Mouse (Mus musculus) embryonic facial prominence, embryonic 13.5 days (tissue): ENCODE measurements around the gene Asb13. TPM values are rescaled to one million over a fixed set of nuclear protein-coding genes. Genes with fewer than 3 reads are reported as not detected.

ENCODE experiments used
- ATAC-seq: fragments of 200-750 bp; cut with Nextera tagmentation; 2 replicates; pipeline ENCODE4 v1.8.0; 2017; ENCODE audit warnings: low read depth; ENCODE audit not compliant: insufficient number of reproducible peaks, insufficient read depth, low FRiP score, low TSS enrichment
- H3K27ac ChIP-seq: fragments of 300-500 bp; sonication (generic); 2 replicates; pipeline ENCODE4 v1.5.1; 2015; ENCODE audit warnings: moderate library complexity, mild to moderate bottlenecking, inconsistent platforms
- H3K27me3 ChIP-seq: fragments of 300-500 bp; sonication (generic); 2 replicates; pipeline ENCODE4 v1.6.1; 2015; ENCODE audit warnings: mild to moderate bottlenecking, inconsistent platforms
- H3K36me3 ChIP-seq: fragments of 300-500 bp; sonication (generic); 2 replicates; pipeline ENCODE4 v1.6.1; 2015; ENCODE audit warnings: mild to moderate bottlenecking, inconsistent platforms
- H3K4me1 ChIP-seq: fragments of 300-500 bp; sonication (generic); 2 replicates; pipeline ENCODE4 v1.6.1; 2015; ENCODE audit warnings: inconsistent platforms
- H3K4me2 ChIP-seq: fragments of 300-500 bp; sonication (generic); 2 replicates; pipeline ENCODE4 v1.6.1; 2015; ENCODE audit warnings: moderate library complexity, mild to moderate bottlenecking, inconsistent platforms
- H3K4me3 ChIP-seq: fragments of 300-500 bp; sonication (generic); 2 replicates; pipeline ENCODE4 v1.5.1; 2015; ENCODE audit warnings: mild to moderate bottlenecking, inconsistent platforms
- H3K9ac ChIP-seq: fragments of 300-500 bp; sonication (generic); 2 replicates; pipeline ENCODE4 v1.6.1; 2015; ENCODE audit warnings: mild to moderate bottlenecking, inconsistent platforms
- H3K9me3 ChIP-seq: fragments of 300-500 bp; sonication (generic); 2 replicates; pipeline ENCODE4 v1.6.1; 2016; ENCODE audit warnings: inconsistent platforms
- WGBS: fragments of 180-500 bp; shearing (Covaris S2); methylation state at CpG from one replicate; pipeline ENCODE4 v1.1.7; 2015; ENCODE audit warnings: mixed read lengths; 5-methylcytosine and 5-hydroxymethylcytosine counted together
- polyA plus RNA-seq: library from polyadenylated mRNA; unstranded; fragments of >200 nt; fragmentation: Nextera tagmentation; extraction: Ambion mirVana; gene quantifications from 2 replicates; pipeline ENCODE4 v1.2.1, GENCODE M21; 2015

Asb13 gene
- polyA plus RNA-seq, 1 experiment from 2014 or later: 9.5 TPM

DNA sequence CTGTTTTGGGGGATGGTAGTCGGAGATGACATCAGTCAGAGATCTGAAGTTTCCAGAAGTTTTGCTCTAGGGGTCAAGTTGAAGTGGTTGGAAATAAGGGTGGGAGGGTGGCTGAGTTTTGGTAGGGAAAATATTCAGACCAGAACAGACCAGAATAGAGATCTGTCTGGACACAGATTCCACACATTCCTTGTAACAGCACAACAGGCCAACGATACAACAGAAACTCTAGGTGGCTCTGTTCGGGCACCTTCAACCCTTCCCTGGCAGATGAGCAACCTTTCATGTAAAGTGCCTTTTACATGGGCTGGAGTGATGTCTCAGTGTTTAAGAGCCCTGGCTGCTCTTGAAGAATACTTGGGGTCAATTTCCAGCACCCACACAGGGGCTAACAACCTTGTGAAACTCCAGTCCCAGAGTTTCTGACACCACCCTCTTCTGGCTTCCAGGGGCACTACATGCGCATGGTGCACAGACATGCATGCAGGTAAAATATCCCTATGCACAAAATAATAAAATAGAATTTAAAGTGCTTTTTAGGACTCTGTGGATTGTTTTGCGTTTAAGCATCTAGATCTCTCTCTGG is 33.5 kb downstream of the Asb13 start:
- ATAC-seq: no peak
- Histone ChIP-seq H3K27ac (no peak overlapping the region), H3K36me3 (no peaks in the 10 kb centered on the region), H3K4me1 (peaks cover 28% of the 10 kb centered on the region), H3K9me3 (no peaks in the 10 kb centered on the region), H3K27me3 (no peaks in the 10 kb centered on the region), H3K4me2 (no peak overlapping the region), H3K9ac (no peak overlapping the region), H3K4me3 (no peak overlapping the region)
- WGBS: 79% methylated on average over 5 of the region's 5 CpGs

GRCm38 (mm10) chr13:3668068-3668467 is 34.2 kb downstream of the Asb13 start:
- no peak overlapping the region for H3K4me2 ChIP-seq
- 94% methylated on average over 3 of the region's 3 CpGs for WGBS
- no peaks in the 10 kb centered on the region for H3K36me3 ChIP-seq
- H3K27me3 ChIP-seq: no peaks in the 10 kb centered on the region
- no peak overlapping the region for H3K9ac ChIP-seq
- no peaks in the 10 kb centered on the region for H3K9me3 ChIP-seq
- no peak overlapping the region for H3K4me3 ChIP-seq
- ATAC-seq: no peak
- H3K27ac ChIP-seq: no peak overlapping the region
- peaks cover 28% of the 10 kb centered on the region for H3K4me1 ChIP-seq

DNA sequence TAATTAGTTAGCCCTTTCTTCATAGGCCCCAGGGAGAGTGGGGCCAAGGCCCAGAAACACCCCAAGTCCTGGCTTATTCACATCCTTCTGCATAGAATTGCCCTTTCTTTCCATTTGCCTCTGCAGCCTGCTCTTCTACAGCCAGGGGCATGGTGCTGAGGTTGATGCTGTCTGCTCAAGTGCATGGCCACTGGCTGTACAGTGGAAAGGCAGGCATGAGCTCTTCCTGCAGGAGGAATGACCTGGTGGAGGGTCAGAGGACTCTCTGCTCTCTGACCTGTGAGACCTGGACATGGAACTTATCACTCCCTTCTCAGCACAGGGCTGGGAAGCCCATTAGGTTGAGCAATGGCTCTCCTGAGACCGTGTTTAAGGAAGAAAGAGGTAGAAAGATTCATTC is 35.8 kb downstream of the Asb13 start:
- H3K27me3 ChIP-seq: no peaks in the 10 kb centered on the region
- no peaks in the 10 kb centered on the region for H3K36me3 ChIP-seq
- peaks cover 34% of the 10 kb centered on the region for H3K4me1 ChIP-seq
- no peak overlapping the region for H3K9ac ChIP-seq
- no peak overlapping the region for H3K4me3 ChIP-seq
- peak overlapping the region; percentile 82 for H3K27ac ChIP-seq
- no peak overlapping the region for H3K4me2 ChIP-seq
- H3K9me3 ChIP-seq: no peaks in the 10 kb centered on the region
- 55% methylated on average over 1 of the region's 1 CpGs for WGBS
- ATAC-seq: 0 out of 2 replicates have a peak, but pooled peaks have one; percentile 28

DNA sequence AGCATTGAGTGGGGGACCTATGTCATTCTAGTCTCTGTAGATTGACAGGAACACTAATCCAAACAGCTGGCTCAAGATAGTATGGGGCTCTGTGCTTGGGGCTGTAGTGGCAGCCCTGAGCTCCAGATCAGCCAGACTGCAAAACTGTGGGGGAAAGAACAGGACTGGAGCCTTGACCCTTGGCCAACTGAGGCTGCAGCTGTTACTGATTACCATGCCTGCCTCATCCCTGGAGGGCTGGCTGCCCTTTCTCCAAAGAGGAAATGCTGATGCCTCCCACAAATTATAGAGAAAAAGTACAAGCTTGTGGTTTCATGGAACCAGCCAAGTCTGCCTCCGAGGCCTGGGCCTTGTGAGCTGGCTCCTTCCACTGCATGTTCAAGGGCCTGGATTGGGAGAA is 36.2 kb downstream of the Asb13 start:
- H3K27ac ChIP-seq: peak overlapping the region; percentile 82
- no peak overlapping the region for H3K4me3 ChIP-seq
- 26% methylated on average over 1 of the region's 1 CpGs for WGBS
- H3K4me2 ChIP-seq: no peak overlapping the region
- no peaks in the 10 kb centered on the region for H3K9me3 ChIP-seq
- H3K9ac ChIP-seq: no peak overlapping the region
- peaks cover 34% of the 10 kb centered on the region for H3K4me1 ChIP-seq
- H3K27me3 ChIP-seq: no peaks in the 10 kb centered on the region
- no peaks in the 10 kb centered on the region for H3K36me3 ChIP-seq
- peak; percentile 84 for ATAC-seq

GRCm38 (mm10) chr13:3673151-3673550 is 39.3 kb downstream of the Asb13 start:
- WGBS: 78% methylated on average over 3 of the region's 3 CpGs
- Histone ChIP-seq H3K4me3 (no peak overlapping the region), H3K9me3 (no peaks in the 10 kb centered on the region), H3K36me3 (no peaks in the 10 kb centered on the region), H3K27me3 (no peaks in the 10 kb centered on the region), H3K4me1 (peaks cover 25% of the 10 kb centered on the region), H3K9ac (no peak overlapping the region), H3K4me2 (no peak overlapping the region), H3K27ac (no peak overlapping the region)
- ATAC-seq: no peak

GRCm38 (mm10) chr13:3673622-3674021 is 39.8 kb downstream of the Asb13 start:
- Histone ChIP-seq H3K9me3 (no peaks in the 10 kb centered on the region), H3K9ac (no peak overlapping the region), H3K4me1 (peaks cover 25% of the 10 kb centered on the region), H3K27me3 (no peaks in the 10 kb centered on the region), H3K4me3 (no peak overlapping the region), H3K4me2 (no peak overlapping the region), H3K27ac (peak overlapping the region; percentile 24; the same call in 1 of the 2 replicates), H3K36me3 (no peaks in the 10 kb centered on the region)
- no peak for ATAC-seq
- 33% methylated on average over 4 of the region's 4 CpGs for WGBS

DNA sequence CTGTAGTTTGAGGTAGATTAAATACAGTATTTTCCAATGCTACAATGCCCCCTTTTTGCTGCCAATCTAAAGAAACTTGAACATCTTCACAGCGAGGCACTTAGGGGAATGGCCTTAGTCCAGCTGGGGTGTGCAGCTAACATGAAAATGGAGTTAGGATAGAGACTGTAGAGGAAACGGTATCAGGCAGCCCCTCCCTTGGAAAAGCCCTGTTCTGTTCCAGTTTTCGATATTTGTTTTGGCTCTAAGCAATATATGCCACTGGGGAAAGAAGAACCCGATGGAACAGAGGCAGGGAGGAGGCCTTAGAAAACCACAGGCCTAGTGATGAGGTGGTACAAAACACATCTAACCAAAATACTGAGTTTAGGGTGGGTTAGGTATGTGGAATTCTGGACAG is 42.0 kb downstream of the Asb13 start:
- WGBS: 70% methylated on average over 4 of the region's 4 CpGs
- no peak overlapping the region for H3K9ac ChIP-seq
- no peaks in the 10 kb centered on the region for H3K9me3 ChIP-seq
- H3K4me1 ChIP-seq: peaks cover 7% of the 10 kb centered on the region
- no peaks in the 10 kb centered on the region for H3K36me3 ChIP-seq
- ATAC-seq: no peak
- H3K27ac ChIP-seq: no peak overlapping the region
- no peak overlapping the region for H3K4me3 ChIP-seq
- H3K4me2 ChIP-seq: no peak overlapping the region
- no peaks in the 10 kb centered on the region for H3K27me3 ChIP-seq

DNA sequence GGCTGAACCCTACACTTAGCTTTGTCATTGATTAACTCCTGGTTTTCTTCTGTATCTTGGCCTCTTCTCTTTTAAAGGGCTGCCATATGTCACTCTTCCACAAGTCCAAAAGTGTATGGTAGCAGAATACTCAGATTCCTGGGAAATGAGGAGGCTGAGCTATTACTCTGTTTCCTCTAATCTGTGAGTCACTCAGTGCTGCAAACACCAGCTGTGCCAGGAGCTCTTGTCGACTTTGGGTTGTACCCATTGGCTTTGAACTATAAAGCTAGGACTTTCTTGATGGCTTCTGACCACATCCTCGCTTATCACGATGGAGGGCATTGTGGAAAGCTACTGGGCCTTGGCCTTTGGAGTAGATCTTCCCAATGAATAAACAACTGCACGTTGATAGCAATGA is 45.3 kb downstream of the Asb13 start:
- no peak for ATAC-seq
- Histone ChIP-seq H3K36me3 (no peaks in the 10 kb centered on the region), H3K4me3 (no peak overlapping the region), H3K4me2 (no peak overlapping the region), H3K4me1 (no peaks in the 10 kb centered on the region; the same call in 1 of the 2 replicates), H3K27me3 (no peaks in the 10 kb centered on the region), H3K9ac (no peak overlapping the region), H3K9me3 (no peaks in the 10 kb centered on the region), H3K27ac (no peak overlapping the region)
- 84% methylated on average over 4 of the region's 4 CpGs for WGBS

DNA sequence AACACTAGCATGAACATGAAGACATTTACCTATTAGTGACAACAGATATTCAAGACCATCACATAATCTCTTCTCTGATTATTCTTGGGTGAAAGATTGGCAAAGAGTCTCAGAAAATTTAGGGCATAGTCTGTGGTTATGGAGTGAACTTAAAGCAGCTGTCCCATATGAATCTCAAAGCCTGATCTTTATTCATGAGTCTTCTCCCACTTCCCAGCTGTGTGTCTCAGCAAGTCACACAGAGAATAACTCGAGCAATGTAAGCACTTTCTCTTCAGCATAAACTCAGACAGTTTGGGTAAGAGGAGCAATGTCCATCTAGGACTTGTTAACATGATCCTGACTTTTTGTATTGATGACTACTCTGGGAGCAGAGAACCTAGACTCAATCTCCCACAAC is 52.5 kb downstream of the Asb13 start:
- no peaks in the 10 kb centered on the region for H3K27me3 ChIP-seq
- no peak overlapping the region for H3K4me2 ChIP-seq
- no peaks in the 10 kb centered on the region for H3K36me3 ChIP-seq
- no peak overlapping the region for H3K27ac ChIP-seq
- no peaks in the 10 kb centered on the region for H3K9me3 ChIP-seq
- WGBS: 42% methylated on average over 1 of the region's 1 CpGs
- no peaks in the 10 kb centered on the region for H3K4me1 ChIP-seq
- H3K4me3 ChIP-seq: no peak overlapping the region
- H3K9ac ChIP-seq: no peak overlapping the region
- no peak for ATAC-seq

- Histone ChIP-seq H3K4me3 (no peak overlapping the region), H3K4me1 (peaks cover 32% of the 10 kb centered on the region), H3K27me3 (no peaks in the 10 kb centered on the region), H3K36me3 (no peaks in the 10 kb centered on the region), H3K27ac (peak overlapping the region; percentile 29), H3K9me3 (no peaks in the 10 kb centered on the region), H3K4me2 (no peak overlapping the region), H3K9ac (no peak overlapping the region)
- peak; percentile 69 for ATAC-seq
- 12% methylated on average over 11 of the region's 11 CpGs for WGBS
Measured at GRCm38 (mm10) chr13:3694599-3695343, 60.9 kb downstream of the Asb13 start.

DNA sequence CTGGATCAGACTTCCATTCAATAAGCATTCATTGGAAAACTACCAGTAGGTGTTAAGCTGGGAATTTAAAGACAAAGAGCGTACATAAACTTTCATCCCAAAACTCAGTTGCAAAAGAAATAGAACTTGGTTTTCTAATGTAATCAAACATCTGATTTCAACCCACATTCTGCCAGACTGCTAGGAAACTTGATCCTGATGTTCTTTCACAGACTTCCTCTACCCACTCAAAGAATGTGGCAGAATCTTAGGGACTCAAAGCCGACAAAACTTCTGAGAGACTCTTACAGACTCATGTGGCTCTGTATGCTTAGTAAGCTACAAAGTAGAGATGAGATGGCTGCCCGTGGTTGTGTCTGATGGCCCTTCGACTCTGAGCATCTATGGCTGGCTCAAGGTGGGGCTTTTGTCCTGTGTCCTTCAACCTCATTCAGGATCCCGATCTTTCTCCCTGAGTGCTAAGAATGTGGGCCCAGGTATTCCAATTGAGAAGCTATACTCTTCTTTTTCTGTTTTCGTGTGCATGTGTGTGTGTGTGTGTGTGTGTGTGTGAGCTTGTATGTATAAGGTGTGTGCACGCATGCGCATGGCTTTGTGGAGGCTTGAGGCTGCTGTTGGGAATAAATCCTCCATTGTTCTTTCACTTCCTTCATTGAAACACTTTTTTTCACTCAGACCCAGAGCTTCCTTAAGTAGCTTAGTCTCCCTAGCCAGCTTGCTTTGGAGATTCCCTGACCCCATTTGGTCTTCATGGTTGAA is 63.3 kb downstream of the Asb13 start:
- Histone ChIP-seq H3K27me3 (no peaks in the 10 kb centered on the region), H3K9me3 (no peaks in the 10 kb centered on the region), H3K9ac (no peak overlapping the region), H3K4me2 (no peak overlapping the region), H3K36me3 (no peaks in the 10 kb centered on the region), H3K4me1 (peaks cover 32% of the 10 kb centered on the region), H3K27ac (peak overlapping the region; percentile 71), H3K4me3 (no peak overlapping the region)
- no peak for ATAC-seq
- 65% methylated on average over 8 of the region's 8 CpGs for whole genome bisulfite sequencing

DNA sequence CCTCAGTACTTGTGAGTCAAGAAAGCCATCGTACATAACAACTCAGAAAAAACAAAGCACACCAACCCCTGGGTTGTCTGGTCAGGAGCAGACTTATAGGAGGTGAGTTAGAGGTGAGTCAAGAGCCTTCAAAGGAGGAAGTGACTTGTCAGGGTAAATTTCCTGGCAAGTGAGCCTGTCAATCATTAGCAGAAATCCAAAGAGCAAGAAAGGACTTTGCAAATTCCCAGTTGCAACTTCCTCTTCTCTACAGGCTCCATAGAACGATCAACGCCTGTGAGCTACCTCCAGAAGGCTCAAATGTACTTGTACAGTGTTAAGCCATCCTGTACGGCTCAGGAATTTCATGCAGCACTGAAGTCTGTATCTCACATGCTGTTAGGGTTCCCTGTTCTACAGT is 66.9 kb downstream of the Asb13 start:
- 67% methylated on average over 4 of the region's 4 CpGs for WGBS
- no peak overlapping the region for H3K9ac ChIP-seq

More for the DNA sequence above, 66.9 kb downstream of the Asb13 start:
- H3K27ac ChIP-seq: no peak overlapping the region
- ATAC-seq: no peak
- H3K4me2 ChIP-seq: no peak overlapping the region
- H3K4me1 ChIP-seq: peaks cover 18% of the 10 kb centered on the region
- H3K9me3 ChIP-seq: no peaks in the 10 kb centered on the region
- no peak overlapping the region for H3K4me3 ChIP-seq
- no peaks in the 10 kb centered on the region for H3K36me3 ChIP-seq
- no peaks in the 10 kb centered on the region for H3K27me3 ChIP-seq
